Mouse (Mus musculus): ENCODE data around the gene Gsdmc4. TPM values are rescaled to one million over a fixed set of nuclear protein-coding genes. Genes with fewer than 3 reads are reported as not detected.

The Gsdmc4 gene
- polyA plus RNA-seq (2012; ENCODE audit: low replicate concordance): not detected in 2 replicates

GRCm38 (mm10) chr15:63912197-63912596 is at the start of gene Gsdmc4:
Gene Gsdmc4 (minus strand): TSS chr15:63912297.

GRCm38 (mm10) chr15:63878458-63878857 is 33.6 kb downstream of the Gsdmc4 start, which contains the start of gene Gsdmc3:
Gene Gsdmc3 (minus strand): TSS chr15:63878558.

Other genes with a start within 250 kb of the Gsdmc4 start
- gene Gsdmc2, start 67.1 kb downstream of the Gsdmc4 start, polyA plus RNA-seq (2012; ENCODE audit: low replicate concordance): not detected in 2 replicates
- not detected in 2 replicates for gene Gsdmc3, start 33.7 kb downstream of the Gsdmc4 start, polyA plus RNA-seq (2012; ENCODE audit: low replicate concordance)
- 21.5 and 38.5 TPM in 2 replicates for gene Fam49b, start 148.2 kb upstream of the Gsdmc4 start, polyA plus RNA-seq (2012; ENCODE audit: low replicate concordance)

Measured in leukemia stem cell, adult 10-12 weeks (primary cell).